Mouse (Mus musculus): ENCODE data around the gene Abcb1a. TPM values are rescaled to one million over a fixed set of nuclear protein-coding genes. Genes with fewer than 3 reads are reported as not detected.
"Not testable (repeated sequence)": the region's sequence is repeated elsewhere in the genome, so short reads cannot be mapped to it uniquely, and the experiment has no call there.

Gene Abcb1a
- total RNA-seq, 2 experiments from 2014 or later: 2.0 to 2.6 TPM

DNA sequence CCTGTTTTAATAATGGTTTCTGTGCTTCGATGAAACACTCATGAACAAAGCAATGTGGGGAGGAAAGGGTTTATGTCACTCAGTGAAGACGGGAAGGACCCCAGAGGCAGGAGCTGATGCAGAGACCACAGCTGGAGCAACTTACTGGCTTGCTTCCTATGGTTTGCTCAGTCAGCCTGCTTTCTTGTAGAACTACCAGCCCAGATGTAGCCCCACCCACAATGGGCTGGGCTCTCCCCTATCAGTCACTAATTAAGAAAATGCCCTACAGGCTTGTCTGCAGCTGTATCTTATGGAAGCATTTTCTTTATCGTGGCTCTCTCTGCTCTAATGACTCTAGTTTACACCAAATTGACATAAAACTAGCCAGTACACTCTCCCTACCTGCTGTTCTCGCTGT is 67.9 kb downstream of the Abcb1a start:
- DNase-seq: no peak

DNA sequence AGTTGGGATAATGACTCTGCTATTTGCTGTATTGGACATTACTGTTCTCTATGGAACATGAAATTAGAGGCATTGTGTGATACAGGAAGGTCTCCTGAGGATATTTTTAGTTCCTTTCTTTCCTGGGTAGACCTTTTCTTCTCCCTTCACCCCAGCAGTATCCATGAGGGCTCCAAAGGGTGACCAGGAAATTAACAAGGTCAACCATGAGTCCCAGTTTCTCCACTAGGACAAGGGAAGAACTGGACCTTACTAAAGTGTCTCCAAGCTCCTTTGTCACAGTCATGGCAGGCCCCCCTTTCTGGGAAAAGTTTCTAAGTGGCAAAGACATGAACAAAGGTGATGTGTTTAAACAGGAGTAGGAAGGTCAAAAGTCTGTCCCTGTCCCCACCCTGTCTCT is 72.8 kb downstream of the Abcb1a start:
- DNase-seq: no peak

- not testable (repeated sequence) for DNase-seq
These were observed 73.4 kb downstream of the Abcb1a start for GRCm38 (mm10) chr5:8733307-8733706.

- DNase-seq: no peak
These were observed 76.5 kb downstream of the Abcb1a start for GRCm38 (mm10) chr5:8736389-8736788.

DNA sequence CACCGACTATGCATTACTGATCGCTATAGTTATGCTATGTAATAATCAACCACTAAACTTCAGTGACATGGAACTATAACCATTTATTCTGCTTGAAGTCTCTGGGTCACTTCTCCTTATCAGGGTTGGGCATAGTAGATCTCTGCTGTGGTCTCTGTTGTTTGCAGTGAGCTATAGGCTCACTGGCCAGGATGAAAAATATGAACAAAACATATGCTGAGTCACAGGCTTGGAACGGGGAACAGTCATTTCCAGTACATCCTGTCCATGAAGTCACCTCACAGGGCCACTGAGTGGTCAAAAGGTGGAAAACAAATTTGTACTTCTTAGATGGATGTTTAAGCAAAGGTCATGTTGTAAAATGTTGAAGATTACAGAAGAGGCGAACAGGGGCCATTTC is 77.2 kb downstream of the Abcb1a start:
- DNase-seq: no peak

DNA sequence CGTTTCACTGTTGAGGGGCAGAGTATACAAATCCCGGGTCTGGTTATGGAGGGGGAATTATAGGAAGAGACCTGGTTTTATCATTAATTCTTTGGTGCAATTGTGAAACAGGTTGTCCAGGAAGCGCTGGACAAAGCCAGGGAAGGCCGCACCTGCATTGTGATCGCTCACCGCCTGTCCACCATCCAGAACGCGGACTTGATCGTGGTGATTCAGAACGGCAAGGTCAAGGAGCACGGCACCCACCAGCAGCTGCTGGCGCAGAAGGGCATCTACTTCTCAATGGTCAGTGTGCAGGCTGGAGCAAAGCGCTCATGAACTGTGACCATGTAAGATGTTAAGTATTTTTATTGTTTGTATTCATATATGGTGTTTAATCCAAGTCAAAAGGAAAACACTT is 87.4 kb downstream of the Abcb1a start:
- DNase-seq: not testable (repeated sequence)

- no peak for DNase-seq
These were observed 113.0 kb downstream of the Abcb1a start for GRCm38 (mm10) chr5:8772866-8773265.

- DNase-seq: no peak
These were observed 118.4 kb downstream of the Abcb1a start for GRCm38 (mm10) chr5:8778311-8778710.

GRCm38 (mm10) chr5:8778751-8779150 is 118.9 kb downstream of the Abcb1a start:
- no peak for DNase-seq

DNA sequence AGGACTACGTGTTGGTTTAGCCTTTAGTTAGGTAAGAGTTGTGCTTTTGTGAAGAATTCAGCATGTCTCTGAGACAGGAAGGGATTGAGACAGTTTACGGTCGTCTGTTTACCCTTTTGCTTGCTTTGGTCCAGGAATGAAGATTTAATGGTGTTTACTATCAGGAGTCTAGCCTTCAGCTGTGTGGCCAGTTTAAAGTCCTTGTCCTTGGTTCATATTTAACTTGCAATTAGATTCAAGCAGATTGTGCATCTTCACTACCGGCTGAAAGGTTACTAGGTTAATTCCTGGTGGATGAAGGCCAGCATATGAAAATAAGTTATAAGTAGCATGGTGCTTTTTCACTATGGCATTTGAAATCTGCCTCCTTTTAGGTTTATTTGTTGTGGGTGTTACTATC is 132.4 kb downstream of the Abcb1a start:
- no peak for DNase-seq

Other genes starting within 250 kb of the Abcb1a start
- 1 to 10 TPM; 5.0 to 7.8 TPM for gene Dbf4, start 237.4 kb upstream of the Abcb1a start, total RNA-seq (2021)
- 1 to 10 TPM; 5.5 to 7.0 TPM for gene Slc25a40, start 237.2 kb upstream of the Abcb1a start, total RNA-seq (2021)
- under 1 TPM; 0.63 to 0.75 TPM for gene Rundc3b, start 37.1 kb upstream of the Abcb1a start, total RNA-seq (2021)
- gene Abcb1b, start 138.1 kb downstream of the Abcb1a start, total RNA-seq (2021): 1 to 10 TPM in 1 of 2 experiments, under 1 TPM in 1; 0.75 to 1.2 TPM
- 10 to 100 TPM; 11.9 to 14.7 TPM for gene Abcb4, start 233.6 kb downstream of the Abcb1a start, total RNA-seq (2021)

All from gastrocnemius, postnatal 10 days (tissue).